Mouse (Mus musculus) embryonic fibroblast, embryonic 13.5 days (primary cell): ENCODE results near the gene Epb41l1. TPM values are rescaled to one million over a fixed set of nuclear protein-coding genes. Genes with fewer than 3 reads are reported as not detected.

Experiments
- H3K27ac ChIP-seq: 2 replicates; pipeline ENCODE4 v1.5.1; 2012; ENCODE audit warnings: low read length, control low read depth, inconsistent platforms; ENCODE audit not compliant: insufficient read depth
- H3K4me1 ChIP-seq: 2 replicates; pipeline ENCODE4 v1.6.1; 2011; ENCODE audit warnings: low read length; ENCODE audit not compliant: control insufficient read depth, insufficient read depth
- H3K4me3 ChIP-seq: 2 replicates; pipeline ENCODE4 v1.5.1; 2011; ENCODE audit warnings: mild to moderate bottlenecking, control low read depth, low read length; ENCODE audit not compliant: insufficient read depth
- CTCF ChIP-seq: IDR thresholded peaks from 2 replicates; pipeline ENCODE4 v1.5.1; 2011; ENCODE audit warnings: mild to moderate bottlenecking, control low read depth, low read length, moderate library complexity, borderline replicate concordance; ENCODE audit not compliant: insufficient read depth
- POLR2A ChIP-seq: IDR thresholded peaks from 2 replicates; pipeline ENCODE4 v1.6.1; 2011; ENCODE audit warnings: low read depth, mild to moderate bottlenecking, control low read depth, low read length, moderate library complexity
- polyA plus RNA-seq: library from polyadenylated mRNA; stranded (reverse); fragments of >200 nt; gene quantifications from 2 replicates; pipeline ENCODE4 v1.2.4, GENCODE M21; 2011; ENCODE audit warnings: low read depth; ENCODE audit not compliant: missing spikeins, insufficient read length

Epb41l1 gene
- polyA plus RNA-seq, 1 experiment: 33.6 TPM

DNA sequence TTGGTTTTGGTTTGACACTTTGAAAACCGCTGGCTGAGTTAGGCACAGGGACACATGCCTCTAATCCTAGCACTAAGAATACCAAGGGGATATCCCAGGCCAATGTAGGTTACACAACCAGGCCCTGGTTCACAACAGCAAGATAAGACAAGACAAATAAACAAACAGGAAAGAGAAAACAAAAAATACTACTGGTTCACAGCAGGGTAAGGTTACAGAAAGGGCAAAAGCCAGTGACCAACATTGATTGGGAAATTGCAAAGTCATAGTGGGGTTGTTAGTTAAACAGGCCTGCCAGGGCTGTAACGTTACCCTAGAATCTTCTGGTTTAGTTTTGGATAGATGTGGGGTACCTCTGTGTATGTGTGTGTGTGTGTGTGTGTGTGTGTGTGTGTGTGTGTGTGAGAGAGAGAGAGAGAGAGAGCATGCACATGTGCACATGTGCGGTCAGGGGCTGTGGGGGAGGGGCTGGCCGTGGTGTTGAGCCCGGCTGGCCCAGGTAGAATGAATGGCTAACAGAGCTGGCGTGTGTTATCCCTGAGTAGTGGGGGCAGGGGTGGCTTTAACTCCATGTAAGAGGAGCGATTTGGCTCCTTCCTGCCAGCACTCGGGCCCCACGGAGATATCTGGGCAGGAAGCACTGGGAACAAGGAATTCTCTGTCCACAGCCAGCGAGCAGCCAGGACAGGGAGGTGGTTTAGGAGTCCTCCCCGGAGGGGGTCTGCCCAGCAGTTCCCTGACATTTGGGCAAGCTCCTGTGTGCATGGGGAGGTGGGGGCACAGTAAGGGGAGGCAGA is 19.2 kb downstream of the Epb41l1 start:
- TF ChIP-seq CTCF: no peak
- H3K4me3 ChIP-seq: no peak overlapping the region
- no peaks in the 10 kb centered on the region for H3K4me1 ChIP-seq
- H3K27ac ChIP-seq: no peak overlapping the region

DNA sequence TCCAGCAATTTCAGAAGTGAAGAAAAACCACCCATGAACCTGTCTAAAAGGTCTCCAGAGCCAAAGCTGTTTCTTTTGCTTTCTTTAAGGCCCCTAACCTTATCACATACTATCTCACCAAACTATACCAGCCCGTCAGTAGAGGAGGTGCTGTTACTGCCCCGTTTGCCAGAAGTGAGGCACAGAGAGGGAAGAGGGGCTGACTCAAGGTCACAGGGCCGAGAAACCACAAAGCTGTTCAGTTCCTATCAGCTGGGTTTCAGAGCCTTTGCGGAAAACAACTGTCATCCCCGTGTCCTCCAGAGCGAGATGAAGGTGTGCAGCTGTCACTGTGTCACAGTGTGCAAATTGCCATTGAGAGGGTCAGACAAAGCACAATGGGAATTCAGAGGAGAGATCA is 21.2 kb downstream of the Epb41l1 start:
- no peak overlapping the region for H3K27ac ChIP-seq
- TF ChIP-seq POLR2A: no peak
- TF ChIP-seq CTCF: no peak
- H3K4me3 ChIP-seq: no peak overlapping the region
- H3K4me1 ChIP-seq: no peaks in the 10 kb centered on the region

DNA sequence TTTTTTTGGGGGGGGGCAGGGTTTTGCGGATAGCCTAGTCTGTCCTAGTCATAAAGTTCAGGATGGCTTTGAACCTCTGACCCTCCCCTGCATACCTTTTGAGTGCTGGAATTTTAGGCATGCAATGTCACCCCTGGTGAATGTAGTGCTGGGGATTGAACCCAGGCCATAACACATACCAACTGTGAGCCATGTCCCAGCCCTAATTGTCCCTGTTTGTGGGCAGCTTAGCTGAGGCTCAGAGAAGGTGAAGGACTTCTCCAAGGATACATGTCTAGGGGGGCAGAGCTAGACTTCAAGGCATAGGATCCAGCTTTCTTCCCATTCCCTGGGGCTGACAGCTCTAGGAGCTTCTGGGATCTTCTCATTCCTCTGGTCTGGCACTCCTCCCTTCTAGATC is 22.6 kb downstream of the Epb41l1 start:
- Histone ChIP-seq H3K4me3 (no peak overlapping the region), H3K4me1 (no peaks in the 10 kb centered on the region), H3K27ac (no peak overlapping the region)
- TF ChIP-seq POLR2A: no peak
- no peak for TF ChIP-seq CTCF

DNA sequence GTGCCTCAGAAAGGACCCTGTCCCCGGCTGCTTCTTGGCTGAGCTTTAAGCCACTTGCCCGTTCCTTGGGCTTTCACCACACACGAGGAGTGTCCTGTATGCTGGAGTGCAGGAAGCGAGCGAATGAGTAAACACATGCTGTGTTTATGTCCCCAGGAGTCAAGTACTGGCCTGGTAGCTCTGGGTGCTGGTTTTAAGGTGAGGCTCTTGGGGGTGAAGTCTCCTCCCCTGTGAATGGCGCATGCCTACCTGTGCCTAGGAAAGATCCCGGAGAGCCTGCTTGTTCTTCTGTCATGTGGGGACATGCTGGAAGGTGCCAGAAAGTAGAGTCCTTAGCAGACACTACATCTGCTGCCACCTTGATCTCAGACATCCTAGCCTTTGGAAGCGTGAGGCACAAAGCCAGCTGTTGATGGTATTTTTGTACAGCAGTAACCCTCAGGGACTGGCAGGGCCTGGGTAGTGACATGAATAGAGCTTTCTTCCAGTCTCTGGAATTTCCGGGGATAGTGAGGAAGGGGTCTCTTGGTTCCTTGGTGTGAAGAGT is 25.9 kb downstream of the Epb41l1 start:
- TF ChIP-seq POLR2A: no peak
- no peak for TF ChIP-seq CTCF
- H3K4me1 ChIP-seq: no peaks in the 10 kb centered on the region
- no peak overlapping the region for H3K27ac ChIP-seq
- no peak overlapping the region for H3K4me3 ChIP-seq

DNA sequence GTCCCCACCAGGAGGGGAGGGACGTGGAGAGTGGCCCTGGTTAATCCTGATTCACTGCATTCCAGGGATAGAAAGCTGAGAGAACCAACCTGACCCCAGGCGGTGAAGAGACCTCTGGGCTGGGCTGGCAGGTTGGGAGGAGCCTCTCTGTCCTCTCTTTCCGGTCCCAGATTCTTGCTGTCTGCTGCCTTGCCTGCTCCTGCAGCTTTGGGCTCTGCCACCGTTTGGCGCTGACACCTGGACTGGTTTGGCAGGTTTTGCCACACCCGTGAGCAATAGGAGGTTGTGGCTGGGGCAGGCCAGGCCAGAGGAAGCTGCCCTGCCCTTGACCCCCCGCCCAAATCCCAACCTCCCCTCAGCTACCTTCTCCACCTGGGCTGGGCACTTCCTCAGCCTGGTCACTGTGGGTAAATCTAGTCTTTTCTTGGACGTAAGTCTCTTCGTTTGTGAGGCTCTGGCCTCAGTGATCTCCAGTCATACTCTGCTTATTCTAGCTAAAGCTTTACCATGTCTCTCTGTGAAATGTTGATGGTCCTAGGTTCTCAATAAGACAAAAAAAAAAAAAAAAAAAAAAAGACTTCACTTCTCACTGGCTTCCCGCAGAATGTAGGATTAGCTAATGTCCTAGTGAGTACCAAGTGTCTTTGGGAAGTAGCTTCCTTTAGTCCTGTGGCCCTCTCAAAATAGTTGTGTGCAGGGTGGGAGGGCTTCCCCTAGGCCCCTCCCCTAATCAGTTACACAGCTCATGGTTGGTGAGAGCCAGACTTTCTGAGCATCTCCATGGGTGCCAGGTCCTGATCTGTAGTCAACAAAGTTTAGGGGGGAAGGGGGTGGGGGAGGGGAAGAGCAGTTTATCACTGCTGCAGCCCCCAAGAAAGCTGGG is 26.9 kb downstream of the Epb41l1 start:
- H3K27ac ChIP-seq: no peak overlapping the region
- no peak overlapping the region for H3K4me3 ChIP-seq
- H3K4me1 ChIP-seq: no peaks in the 10 kb centered on the region
- no peak for TF ChIP-seq CTCF
- no peak for TF ChIP-seq POLR2A

DNA sequence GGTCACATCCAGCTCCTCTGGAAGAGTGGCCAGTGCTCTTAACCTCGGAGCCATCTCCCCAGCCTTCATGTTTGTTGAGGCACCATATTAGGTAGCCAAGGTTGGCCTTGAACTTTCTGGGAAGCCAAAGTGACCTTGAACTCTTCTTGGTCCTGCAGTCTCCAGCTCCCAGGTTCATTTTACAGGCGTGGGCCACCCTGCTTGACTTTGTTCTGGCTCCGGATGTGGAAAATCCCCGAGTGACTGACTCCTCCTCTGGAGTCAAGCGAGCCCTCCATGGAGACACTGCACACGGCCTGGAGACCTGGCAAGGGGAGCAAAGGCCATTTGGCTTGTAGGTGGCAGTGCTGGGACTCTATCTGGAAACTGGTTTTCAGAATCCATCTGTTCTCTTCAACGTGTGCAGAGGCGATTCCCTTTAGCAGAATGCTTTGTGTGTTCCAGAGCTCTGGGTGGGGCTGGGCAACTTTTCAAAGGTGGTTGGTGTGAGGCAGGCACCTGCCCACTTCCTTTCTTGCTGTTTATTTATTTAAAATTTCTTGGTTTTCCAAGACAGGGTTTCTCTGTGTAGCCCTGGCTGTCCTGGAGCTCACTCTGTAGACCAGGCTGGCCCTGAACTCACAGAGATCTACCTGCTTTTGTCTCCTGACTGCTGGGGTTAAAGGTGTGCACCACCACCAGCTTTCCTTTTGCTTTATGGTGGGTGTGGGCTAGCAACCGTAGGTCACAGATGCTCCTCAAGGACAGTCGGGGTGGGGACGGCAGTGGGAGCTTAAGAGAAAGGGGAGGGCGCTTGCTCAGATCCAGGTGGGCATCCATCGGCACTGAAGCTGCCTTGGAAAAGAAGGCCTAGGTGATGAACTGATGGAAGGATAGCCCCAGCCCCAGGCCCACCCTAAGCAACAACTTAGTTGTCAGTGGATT is 30.8 kb downstream of the Epb41l1 start:
- no peaks in the 10 kb centered on the region for H3K4me1 ChIP-seq
- H3K27ac ChIP-seq: no peak overlapping the region
- H3K4me3 ChIP-seq: no peak overlapping the region
- TF ChIP-seq POLR2A (no peak), CTCF (no peak)

DNA sequence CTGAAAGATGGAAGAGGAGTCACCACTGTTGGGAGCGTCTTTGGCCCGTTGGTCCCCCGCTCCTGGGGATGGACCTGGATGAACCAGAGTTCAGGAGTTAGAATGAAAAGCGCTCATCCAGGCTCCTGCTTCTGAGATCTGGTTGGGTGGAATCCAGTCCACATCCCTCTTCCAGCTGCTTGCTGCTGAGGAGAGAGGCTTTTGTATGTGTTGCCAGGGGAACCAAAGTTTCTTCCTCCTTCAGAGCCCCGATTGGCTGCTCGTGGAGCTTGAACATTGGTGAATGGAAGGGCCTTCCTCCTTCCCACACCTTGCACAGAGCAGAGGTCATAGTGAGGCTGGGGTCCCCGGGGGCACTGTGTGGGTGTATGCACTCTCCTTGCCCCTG is 31.4 kb downstream of the Epb41l1 start:
- Histone ChIP-seq H3K27ac (no peak overlapping the region), H3K4me1 (no peaks in the 10 kb centered on the region), H3K4me3 (no peak overlapping the region)
- no peak for TF ChIP-seq CTCF
- no peak for TF ChIP-seq POLR2A

DNA sequence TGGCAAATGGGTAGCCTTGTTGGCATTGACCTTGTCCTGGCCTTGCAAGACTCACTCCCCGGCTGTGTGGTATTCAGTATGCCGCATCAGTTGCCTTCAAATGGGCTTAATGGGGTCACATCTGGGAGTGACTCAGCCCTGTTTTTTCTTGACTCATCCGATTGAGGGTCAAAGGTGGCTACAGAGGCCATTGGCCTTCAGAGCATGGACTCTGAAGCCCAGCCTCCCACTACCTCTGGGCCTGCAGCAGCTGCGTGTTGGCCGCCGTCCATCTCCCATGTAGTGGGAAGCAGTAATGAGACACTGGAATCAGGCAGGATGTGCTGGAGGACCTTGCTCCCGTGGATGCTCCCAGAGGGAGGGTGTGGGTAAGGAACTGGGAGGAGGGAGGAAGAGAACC is 33.1 kb downstream of the Epb41l1 start:
- TF ChIP-seq CTCF: no peak
- TF ChIP-seq POLR2A: no peak
- H3K4me3 ChIP-seq: no peak overlapping the region
- no peak overlapping the region for H3K27ac ChIP-seq
- no peaks in the 10 kb centered on the region for H3K4me1 ChIP-seq

DNA sequence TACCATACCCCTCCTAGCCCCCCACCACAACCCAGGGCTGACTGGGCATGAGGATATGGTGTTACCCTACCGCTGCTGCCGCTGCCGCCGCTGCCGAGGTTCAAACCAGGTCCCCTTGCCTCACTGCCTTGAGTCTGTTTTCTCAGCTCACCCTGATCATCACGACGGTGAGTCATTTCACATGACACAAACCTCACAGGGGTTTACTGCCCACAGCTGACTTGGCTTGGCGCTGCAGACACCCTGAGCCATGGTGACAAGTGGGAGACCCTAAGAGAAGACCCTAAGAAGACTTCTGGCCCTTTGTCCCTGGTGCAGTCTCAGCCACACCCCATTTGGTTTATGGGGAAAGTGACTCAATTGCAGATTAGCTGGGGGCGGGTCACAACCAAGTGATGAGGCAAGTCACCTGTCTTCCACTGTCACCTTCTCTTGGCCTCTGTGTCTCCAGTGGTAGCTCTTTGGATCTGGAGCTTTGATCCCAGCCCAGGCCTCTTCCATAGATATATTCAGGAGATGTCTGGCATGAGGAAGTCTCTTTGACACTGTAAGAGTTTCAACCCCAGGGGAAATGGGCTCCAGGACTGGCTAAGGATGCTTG is 34.9 kb downstream of the Epb41l1 start:
- TF ChIP-seq POLR2A (no peak), CTCF (no peak)
- H3K4me3 ChIP-seq: no peak overlapping the region
- H3K27ac ChIP-seq: no peak overlapping the region
- H3K4me1 ChIP-seq: 0 out of 2 replicates have a peak, but pooled peaks cover under 1% of the 10 kb centered on the region
